Mouse (Mus musculus): ENCODE measurements around the gene Epb41l1. TPM values are rescaled to one million over a fixed set of nuclear protein-coding genes. Genes with fewer than 3 reads are reported as not detected.

The Epb41l1 gene
- polyA plus RNA-seq (2014; fragmentation: Illumina TruSeq; extraction: RNeasy Lipid Tissue Mini Kit (QIAGEN cat#74804); ENCODE audit: low read depth, low replicate concordance) = 30.1 TPM

GRCm38 (mm10) chr2:156420694-156421380 lies at the start of gene Epb41l1:
Gene Epb41l1, plus strand, starts transcription at chr2:156420909.

GRCm38 (mm10) chr2:156547123-156547891 lies 126.6 kb downstream of the Epb41l1 start, which contains the start of gene Aar2:
Gene Aar2, plus strand, starts transcription at chr2:156547584.

Other genes starting within 250 kb of the Epb41l1 start
- gene Rbm39, start 240.7 kb upstream of the Epb41l1 start, polyA plus RNA-seq (2014; fragmentation: Illumina TruSeq; extraction: RNeasy Lipid Tissue Mini Kit (QIAGEN cat#74804); ENCODE audit: low read depth, low replicate concordance) = 182 TPM
- gene Phf20, start 224.4 kb upstream of the Epb41l1 start, polyA plus RNA-seq (2014; fragmentation: Illumina TruSeq; extraction: RNeasy Lipid Tissue Mini Kit (QIAGEN cat#74804); ENCODE audit: low read depth, low replicate concordance) = 15.1 TPM
- gene Cnbd2, start 108.6 kb upstream of the Epb41l1 start, polyA plus RNA-seq (2014; fragmentation: Illumina TruSeq; extraction: RNeasy Lipid Tissue Mini Kit (QIAGEN cat#74804); ENCODE audit: low read depth, low replicate concordance) = 5.7 TPM
- gene Scand1, start 108.2 kb upstream of the Epb41l1 start, polyA plus RNA-seq (2014; fragmentation: Illumina TruSeq; extraction: RNeasy Lipid Tissue Mini Kit (QIAGEN cat#74804); ENCODE audit: low read depth, low replicate concordance) = 39.8 TPM
- gene Aar2, start 126.7 kb downstream of the Epb41l1 start, polyA plus RNA-seq (2014; fragmentation: Illumina TruSeq; extraction: RNeasy Lipid Tissue Mini Kit (QIAGEN cat#74804); ENCODE audit: low read depth, low replicate concordance) = 17.1 TPM
- 41.5 TPM for gene Dlgap4, start 192.8 kb downstream of the Epb41l1 start, polyA plus RNA-seq (2014; fragmentation: Illumina TruSeq; extraction: RNeasy Lipid Tissue Mini Kit (QIAGEN cat#74804); ENCODE audit: low read depth, low replicate concordance)

All from adipose tissue, adult 10 weeks (tissue).